Mouse (Mus musculus) limb, embryonic 11.5 days (tissue): ENCODE results near the gene Higd1c. TPM values are rescaled to one million over a fixed set of nuclear protein-coding genes. Genes with fewer than 3 reads are reported as not detected.

ENCODE experiments used
- ATAC-seq: fragments of 200-750 bp; cut with Nextera tagmentation; 2 replicates; pipeline ENCODE4 v1.8.0; 2017; ENCODE audit warnings: low read depth; ENCODE audit not compliant: insufficient number of reproducible peaks, low FRiP score, low TSS enrichment
- DNase-seq: peaks from one replicate; pipeline ENCODE4 v3.0.0-alpha.2; 2015; ENCODE audit warnings: low spot score
- H3K27ac ChIP-seq: fragments of 300-500 bp; sonication (generic); replicated peaks from 2 replicates; pipeline ENCODE4 v1.5.1; 2014; ENCODE audit warnings: low read depth, mild to moderate bottlenecking, low read length
- H3K27me3 ChIP-seq: fragments of 300-500 bp; sonication (generic); 2 replicates; pipeline ENCODE4 v1.6.1; 2014; ENCODE audit warnings: mild to moderate bottlenecking, low read length, mixed read lengths; ENCODE audit not compliant: control insufficient read depth, insufficient read depth
- H3K36me3 ChIP-seq: fragments of 300-500 bp; sonication (generic); 2 replicates; pipeline ENCODE4 v1.6.1; 2014; ENCODE audit warnings: mild to moderate bottlenecking, low read length, moderate library complexity, mixed read lengths; ENCODE audit not compliant: control insufficient read depth, insufficient read depth
- H3K4me1 ChIP-seq: fragments of 300-500 bp; sonication (generic); 2 replicates; pipeline ENCODE4 v1.6.1; 2014; ENCODE audit warnings: low read length, mixed read lengths; ENCODE audit not compliant: control insufficient read depth, insufficient read depth
- H3K4me2 ChIP-seq: fragments of 300-500 bp; sonication (generic); 2 replicates; pipeline ENCODE4 v1.6.1; 2014; ENCODE audit warnings: low read depth, mild to moderate bottlenecking, moderate library complexity; ENCODE audit not compliant: severe bottlenecking
- H3K4me3 ChIP-seq: fragments of 300-500 bp; sonication (generic); 2 replicates; pipeline ENCODE4 v1.5.1; 2014; ENCODE audit warnings: low read depth, low read length
- H3K9ac ChIP-seq: fragments of 300-500 bp; sonication (generic); 2 replicates; pipeline ENCODE4 v1.6.1; 2014; ENCODE audit warnings: mild to moderate bottlenecking, low read length
- H3K9me3 ChIP-seq: fragments of 300-500 bp; sonication (generic); 2 replicates; pipeline ENCODE4 v1.6.1; 2016; ENCODE audit warnings: low read length; ENCODE audit not compliant: control insufficient read depth
- WGBS: fragments of 180-500 bp; shearing (Covaris S2); extraction: QIAGEN DNeasy Blood & Tissue Kit; methylation state at CpG from one replicate; pipeline ENCODE4 v1.1.7; 2014; 5-methylcytosine and 5-hydroxymethylcytosine counted together
- polyA plus RNA-seq: library from polyadenylated mRNA; unstranded; fragments of >200 nt; fragmentation: Nextera tagmentation; extraction: Ambion mirVana; gene quantifications from 2 replicates; pipeline ENCODE4 v1.2.1, GENCODE M21; 2014

Higd1c gene
- polyA plus RNA-seq, 1 experiment from 2014 or later, result not detected

GRCm38 (mm10) chr15:100424396-100425122 is 60.2 kb downstream of the Higd1c start, which contains the start of gene Slc11a2:
TSS of gene Slc11a2 (minus strand) at chr15:100425072.
- ATAC-seq (no peak), DNase-seq (peak; percentile 60)
- Histone ChIP-seq H3K27me3 (no peaks in the 10 kb centered on the region), H3K27ac (0 out of 2 replicates have a peak within 1 kb of the TSS, but pooled peaks have one; percentile 21), H3K4me1 (peaks cover 18% of the 10 kb centered on the region; the same call in 1 of the 2 replicates), H3K9ac (0 out of 2 replicates have a peak within 1 kb of the TSS, but pooled peaks have one; percentile 3), H3K36me3 (no peaks in the 10 kb centered on the region), H3K9me3 (no peaks in the 10 kb centered on the region), H3K4me3 (peak within 1 kb of the TSS; percentile 99), H3K4me2 (peak within 1 kb of the TSS; percentile 91)
- 9% methylated on average over 17 of the region's 17 CpGs for WGBS

- 65% methylated on average over 13 of the region's 13 CpGs for WGBS
- DNase-seq (no peak), ATAC-seq (no peak)
- Histone ChIP-seq H3K27me3 (no peaks in the 10 kb centered on the region), H3K36me3 (no peaks in the 10 kb centered on the region), H3K4me1 (0 out of 2 replicates have a peak, but pooled peaks cover 11% of the 10 kb centered on the region), H3K9me3 (no peaks in the 10 kb centered on the region), H3K27ac (no peak overlapping the region), H3K9ac (no peak overlapping the region), H3K4me2 (no peak overlapping the region), H3K4me3 (no peak overlapping the region)
These were observed 64.1 kb downstream of the Higd1c start for GRCm38 (mm10) chr15:100428296-100428905.

- Histone ChIP-seq H3K4me1 (no peaks in the 10 kb centered on the region), H3K9ac (no peak overlapping the region; the same call in 1 of the 2 replicates), H3K4me3 (no peak overlapping the region), H3K4me2 (no peak overlapping the region), H3K27ac (no peak overlapping the region), H3K27me3 (no peaks in the 10 kb centered on the region), H3K36me3 (no peaks in the 10 kb centered on the region), H3K9me3 (no peaks in the 10 kb centered on the region)
- 77% methylated on average over 11 of the region's 11 CpGs for WGBS
- ATAC-seq (no peak), DNase-seq (no peak)
These were observed 65.7 kb downstream of the Higd1c start for GRCm38 (mm10) chr15:100429959-100430565.

- DNase-seq (no peak), ATAC-seq (no peak)
- no peaks in the 10 kb centered on the region for H3K27me3 ChIP-seq
- H3K9ac ChIP-seq, result no peak overlapping the region
- H3K36me3 ChIP-seq, result no peaks in the 10 kb centered on the region
- H3K4me3 ChIP-seq, result no peak overlapping the region
- H3K4me2 ChIP-seq, result no peak overlapping the region
- H3K4me1 ChIP-seq, result no peaks in the 10 kb centered on the region
- WGBS, result 71% methylated on average over 4 of the region's 4 CpGs
- H3K9me3 ChIP-seq, result no peaks in the 10 kb centered on the region
- H3K27ac ChIP-seq, result no peak overlapping the region
These were observed 68.9 kb downstream of the Higd1c start for GRCm38 (mm10) chr15:100433234-100433633.

Other genes with a start within 250 kb of the Higd1c start
- gene Atf1, start 136.7 kb upstream of the Higd1c start, polyA plus RNA-seq, result 44.5 and 55.0 TPM in 2 replicates
- gene Tmprss12, start 83.7 kb upstream of the Higd1c start, polyA plus RNA-seq, result not detected in 2 replicates
- gene Mettl7a1, start 60.4 kb upstream of the Higd1c start, polyA plus RNA-seq, result 1.9 and 3.0 TPM in 2 replicates
- not detected in 2 replicates for gene Mettl7a3, start 29.6 kb upstream of the Higd1c start, polyA plus RNA-seq
- not detected in 2 replicates for gene Methig1, start 11.4 kb upstream of the Higd1c start, polyA plus RNA-seq
- not detected in 2 replicates for gene Mettl7a2, start 11.3 kb upstream of the Higd1c start, polyA plus RNA-seq
- not detected in 2 replicates for gene Gm5475, start 57.6 kb downstream of the Higd1c start, polyA plus RNA-seq
- gene Slc11a2, start 60.5 kb downstream of the Higd1c start, polyA plus RNA-seq, result 19.5 and 24.3 TPM in 2 replicates
- gene Letmd1, start 104.5 kb downstream of the Higd1c start, polyA plus RNA-seq, result 30.6 and 31.4 TPM in 2 replicates
- 27.8 and 28.1 TPM in 2 replicates for gene Csrnp2, start 130.9 kb downstream of the Higd1c start, polyA plus RNA-seq
- gene Tfcp2, start 187.5 kb downstream of the Higd1c start, polyA plus RNA-seq, result 29.3 and 30.1 TPM in 2 replicates
- gene Pou6f1, start 235.4 kb downstream of the Higd1c start, polyA plus RNA-seq, result 3.9 and 4.2 TPM in 2 replicates